Mouse (Mus musculus): ENCODE results near the gene Fastk.

DNA sequence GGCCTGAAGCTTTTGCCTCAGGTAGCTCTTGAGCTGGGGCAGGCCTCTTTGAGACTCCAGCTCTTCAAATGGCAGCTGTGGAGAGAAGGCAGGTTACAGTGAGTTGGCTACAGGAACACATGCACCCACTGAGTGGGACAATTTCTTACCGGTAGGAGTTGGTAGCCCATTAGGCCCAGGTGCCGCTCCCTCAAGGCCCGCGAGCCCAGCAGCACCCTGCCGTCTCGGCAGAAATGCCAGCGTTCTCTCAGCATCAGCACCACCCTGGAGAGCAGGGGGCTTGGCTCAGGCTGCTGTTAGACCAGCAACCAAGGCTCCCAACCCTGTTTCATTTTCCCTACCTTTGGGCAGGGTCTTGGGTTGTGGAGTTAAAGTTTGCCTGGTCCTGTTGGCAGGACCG, 3.9 kb downstream of the Fastk start:
- TF ChIP-seq POLR2A (IDR thresholded peaks at IDR 0.05; ENCODE audit: borderline replicate concordance, extremely low read depth, insufficient read depth, insufficient read length, poor library complexity, severe bottlenecking) (no peak), CTCF (IDR thresholded peaks at IDR 0.05; ENCODE audit: borderline replicate concordance, extremely low read depth, insufficient read depth, insufficient read length) (no peak)
